Mouse (Mus musculus): Measurements from ENCODE around the gene Hdc. TPM values are rescaled to one million over a fixed set of nuclear protein-coding genes. Genes with fewer than 3 reads are reported as not detected.

Hdc gene
- total RNA-seq, 2 experiments from 2014 or later = 1.9 to 2.4 TPM

DNA sequence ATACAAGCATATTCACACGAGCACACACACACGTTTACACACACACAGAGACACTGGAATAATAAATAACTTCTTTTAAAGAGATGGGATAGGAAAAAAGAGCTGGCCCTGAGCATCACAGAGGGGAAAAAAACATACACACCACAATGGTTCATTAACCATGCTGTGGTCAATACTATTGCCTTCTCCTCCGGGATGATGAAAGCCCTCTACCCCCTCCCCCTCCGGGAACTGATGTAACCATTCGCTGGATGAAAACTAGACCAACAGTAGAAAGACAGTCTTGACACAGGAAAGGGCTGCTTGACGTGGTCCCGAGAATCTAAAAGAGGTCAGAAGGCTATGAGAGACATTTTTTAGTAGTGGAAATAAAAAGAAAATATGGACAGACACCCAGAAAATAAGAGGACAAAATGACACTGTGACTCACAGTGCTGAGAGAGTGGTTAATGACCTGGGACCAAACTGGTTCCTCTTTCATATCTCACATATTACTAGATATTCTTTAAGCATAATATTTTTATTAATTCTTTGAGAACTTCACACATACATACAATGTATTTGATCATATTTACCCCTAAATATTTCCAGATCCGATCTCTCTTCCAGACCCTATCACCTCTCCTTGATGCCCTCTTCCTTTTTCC is 67.7 kb downstream of the Hdc start:
- no peak for DNase-seq

DNA sequence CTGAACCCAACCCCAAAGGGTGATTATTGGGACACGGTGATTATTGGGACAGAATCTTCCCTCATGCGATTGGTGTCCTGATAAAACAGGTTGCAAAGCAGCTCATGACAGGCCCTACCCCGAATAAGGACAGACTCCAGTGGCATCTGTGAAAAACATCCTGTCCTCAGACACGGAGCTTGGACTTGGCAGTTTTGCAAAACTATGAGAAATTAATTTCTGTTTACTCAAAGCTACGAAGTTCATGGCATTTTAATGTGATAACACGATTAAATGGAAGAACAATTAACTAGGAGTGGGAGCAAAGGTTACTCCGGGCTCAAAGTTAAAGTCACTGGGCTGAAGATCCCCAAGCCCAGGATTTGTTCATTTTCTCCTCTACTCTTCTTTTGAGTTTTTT is 69.4 kb downstream of the Hdc start:
- no peak for DNase-seq

DNA sequence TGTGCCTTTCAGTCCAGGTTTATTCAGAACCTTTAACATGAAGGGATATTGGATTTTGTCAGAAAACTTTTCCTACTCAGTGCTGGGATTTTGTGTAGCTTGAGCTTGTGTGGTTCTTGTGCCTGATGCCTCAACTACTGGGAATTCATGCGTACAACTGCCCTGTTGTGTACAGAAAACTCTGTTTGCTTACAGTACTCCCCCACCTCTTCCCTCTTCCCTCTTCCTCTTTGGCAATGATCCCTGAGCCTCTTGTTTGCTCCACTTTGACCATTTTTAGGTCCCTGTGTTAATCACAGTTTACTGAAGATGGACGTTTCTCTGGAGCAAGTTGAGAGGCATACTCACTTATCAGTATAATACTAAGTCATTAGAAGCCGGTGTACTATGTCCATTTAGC is 72.7 kb downstream of the Hdc start:
- DNase-seq = no peak

GRCm38 (mm10) chr2:126545297-126545696 is 73.8 kb downstream of the Hdc start:
- no peak for DNase-seq

Other genes starting within 250 kb of the Hdc start
- under 1 TPM; 0.29 to 0.36 TPM for gene Atp8b4, start 118.6 kb downstream of the Hdc start, total RNA-seq (2021)
- gene Slc27a2, start 66.9 kb downstream of the Hdc start, total RNA-seq (2021) = not detected
- gene Gabpb1, start 57.0 kb upstream of the Hdc start, total RNA-seq (2021) = 10 to 100 TPM; 25.7 to 30.0 TPM
- 10 to 100 TPM; 28.8 to 30.3 TPM for gene Usp8, start 88.0 kb upstream of the Hdc start, total RNA-seq (2021)
- not detected for gene Usp50, start 164.2 kb upstream of the Hdc start, total RNA-seq (2021)